Mouse (Mus musculus) erythroblast, adult 5-6 weeks (primary cell): ENCODE measurements around the gene Dld. TPM values are rescaled to one million over a fixed set of nuclear protein-coding genes. Genes with fewer than 3 reads are reported as not detected.

ENCODE experiments used
- ATAC-seq: replicated peaks from 2 replicates; pipeline ENCODE4 v1.8.0; 2016; ENCODE audit warnings: moderate number of reproducible peaks, mild to moderate bottlenecking, moderate TSS enrichment, inconsistent platforms; ENCODE audit not compliant: poor library complexity, low FRiP score, severe bottlenecking
- total RNA-seq, 2 experiments: library from RNA; stranded (forward) in 1 of 2; stranded (reverse) in 1 of 2; fragments of 150-400 nt in 1 of 2; fragments of 200-764, 138-1000 nt in 1 of 2; gene quantifications; 2 replicates each; pipeline versions ENCODE4 v1.2.3 to v1.2.4; 2015 to 2017; ENCODE audit warnings: low replicate concordance in 2 of 2

Dld gene
- total RNA-seq, 2 experiments from 2014 or later, result 31.5 to 37.6 TPM

- ATAC-seq, result no peak
Observed at GRCm38 (mm10) chr12:31323136-31323695, 28.0 kb downstream of the Dld start.

- ATAC-seq, result no peak
Observed at GRCm38 (mm10) chr12:31321532-31321931, 29.7 kb downstream of the Dld start.

GRCm38 (mm10) chr12:31320817-31321216, 30.4 kb downstream of the Dld start:
- ATAC-seq, result no peak

- no peak for ATAC-seq
Observed at GRCm38 (mm10) chr12:31318409-31318963, 32.8 kb downstream of the Dld start.

- no peak for ATAC-seq
Observed at GRCm38 (mm10) chr12:31317670-31318408, 33.4 kb downstream of the Dld start.

- ATAC-seq, result no peak
Observed at GRCm38 (mm10) chr12:31315961-31316360, 35.3 kb downstream of the Dld start.

GRCm38 (mm10) chr12:31314310-31314709, 36.9 kb downstream of the Dld start:
- ATAC-seq, result no peak

- ATAC-seq, result no peak
Observed at GRCm38 (mm10) chr12:31313136-31313535, 38.1 kb downstream of the Dld start.

- no peak for ATAC-seq
Observed at GRCm38 (mm10) chr12:31312281-31312680, 39.0 kb downstream of the Dld start.

GRCm38 (mm10) chr12:31311671-31312265, 39.5 kb downstream of the Dld start:
- no peak for ATAC-seq

GRCm38 (mm10) chr12:31310687-31311086, 40.6 kb downstream of the Dld start:
- no peak for ATAC-seq

GRCm38 (mm10) chr12:31307756-31308155, 43.5 kb downstream of the Dld start:
- no peak for ATAC-seq

GRCm38 (mm10) chr12:31307011-31307410, 44.2 kb downstream of the Dld start:
- no peak for ATAC-seq

- no peak for ATAC-seq
Observed at GRCm38 (mm10) chr12:31306075-31306675, 45.1 kb downstream of the Dld start.

GRCm38 (mm10) chr12:31302766-31303511, 48.3 kb downstream of the Dld start:
- ATAC-seq, result no peak

- no peak for ATAC-seq
Observed at GRCm38 (mm10) chr12:31302266-31302665, 49.0 kb downstream of the Dld start.

GRCm38 (mm10) chr12:31300276-31300675, 51.0 kb downstream of the Dld start:
- no peak for ATAC-seq

GRCm38 (mm10) chr12:31299676-31300197, 51.5 kb downstream of the Dld start:
- ATAC-seq, result no peak

- no peak for ATAC-seq
Observed at GRCm38 (mm10) chr12:31299126-31299525, 52.1 kb downstream of the Dld start.

GRCm38 (mm10) chr12:31298530-31298929, 52.7 kb downstream of the Dld start:
- ATAC-seq, result no peak
